Mouse (Mus musculus) embryonic facial prominence, embryonic 15.5 days (tissue): ENCODE measurements around the gene Olfr782. TPM values are rescaled to one million over a fixed set of nuclear protein-coding genes. Genes with fewer than 3 reads are reported as not detected.
"Not testable (repeated sequence)": the region's sequence is repeated elsewhere in the genome, so short reads cannot be mapped to it uniquely, and the experiment has no call there.

Experiments used
- ATAC-seq: fragments of 200-750 bp; cut with Nextera tagmentation; 2 replicates; pipeline ENCODE4 v1.8.0; 2017; ENCODE audit warnings: low read depth, moderate TSS enrichment; ENCODE audit not compliant: insufficient number of reproducible peaks, low FRiP score, low TSS enrichment
- H3K27ac ChIP-seq: fragments of 300-500 bp; sonication (generic); replicated peaks from 2 replicates; pipeline ENCODE4 v1.5.1; 2015; ENCODE audit warnings: mild to moderate bottlenecking, inconsistent platforms
- H3K27me3 ChIP-seq: fragments of 300-500 bp; sonication (generic); 2 replicates; pipeline ENCODE4 v1.6.1; 2015; ENCODE audit warnings: inconsistent platforms
- H3K36me3 ChIP-seq: fragments of 300-500 bp; sonication (generic); 2 replicates; pipeline ENCODE4 v1.6.1; 2015; ENCODE audit warnings: mild to moderate bottlenecking, inconsistent platforms
- H3K4me1 ChIP-seq: fragments of 300-500 bp; sonication (generic); 2 replicates; pipeline ENCODE4 v1.6.1; 2015; ENCODE audit warnings: inconsistent platforms
- H3K4me2 ChIP-seq: fragments of 300-500 bp; sonication (generic); replicated peaks from 2 replicates; pipeline ENCODE4 v1.6.1; 2015; ENCODE audit warnings: mild to moderate bottlenecking, inconsistent platforms
- H3K4me3 ChIP-seq: fragments of 300-500 bp; sonication (generic); replicated peaks from 2 replicates; pipeline ENCODE4 v1.5.1; 2015; ENCODE audit warnings: mild to moderate bottlenecking, inconsistent platforms
- H3K9ac ChIP-seq: fragments of 300-500 bp; sonication (generic); 2 replicates; pipeline ENCODE4 v1.6.1; 2015; ENCODE audit warnings: inconsistent platforms
- H3K9me3 ChIP-seq: fragments of 300-500 bp; sonication (generic); replicated peaks from 2 replicates; pipeline ENCODE4 v1.6.1; 2016; ENCODE audit warnings: inconsistent platforms
- WGBS: fragments of 180-500 bp; shearing (Covaris S2); methylation state at CpG from one replicate; pipeline ENCODE4 v1.1.7; 2015; 5-methylcytosine and 5-hydroxymethylcytosine counted together
- polyA plus RNA-seq: library from polyadenylated mRNA; unstranded; fragments of >200 nt; fragmentation: Nextera tagmentation; extraction: Ambion mirVana; gene quantifications from 2 replicates; pipeline ENCODE4 v1.2.1, GENCODE M21; 2015

The Olfr782 gene
- 0.19 TPM in 1 of 2 replicates, not detected in the other for polyA plus RNA-seq

DNA sequence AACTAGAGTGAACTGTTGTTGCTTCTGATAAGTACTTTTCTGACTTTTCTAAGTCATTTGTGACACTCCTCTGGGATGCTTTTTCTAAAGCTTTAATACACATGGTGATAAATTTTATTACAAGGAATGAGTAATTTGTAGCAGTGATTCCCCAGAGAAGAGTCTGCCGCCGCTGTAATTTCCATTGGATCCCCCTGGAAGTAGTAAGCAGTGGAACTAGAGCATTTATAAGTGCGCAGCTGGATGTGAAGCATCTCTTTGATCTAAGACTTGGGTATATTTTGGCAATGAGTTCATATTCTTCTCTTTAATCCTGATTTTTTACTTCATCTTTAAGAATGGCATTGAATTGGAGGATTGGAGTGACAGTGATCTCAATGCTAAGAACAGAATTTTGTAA is at the start of gene Olfr782:
Gene Olfr782, plus strand, starts transcription at position 301 of the 400 bp plus-strand sequence.
- Histone ChIP-seq H3K4me1 (no peaks in the 10 kb centered on the region), H3K27me3 (no peaks in the 10 kb centered on the region), H3K4me2 (no peak within 1 kb of the TSS), H3K9me3 (no peaks in the 10 kb centered on the region), H3K27ac (no peak within 1 kb of the TSS), H3K4me3 (no peak within 1 kb of the TSS), H3K36me3 (no peaks in the 10 kb centered on the region), H3K9ac (no peak within 1 kb of the TSS)
- no peak for ATAC-seq
- 87% methylated on average over 3 of the region's 3 CpGs for WGBS

- H3K27me3 ChIP-seq, H3K4me1 ChIP-seq, H3K27ac ChIP-seq, H3K36me3 ChIP-seq, H3K9me3 ChIP-seq, H3K4me3 ChIP-seq, H3K4me2 ChIP-seq, ATAC-seq, H3K9ac ChIP-seq: not testable (repeated sequence)
- 60% methylated on average over 1 of the region's 1 CpGs for WGBS
These were observed 35.7 kb upstream of the Olfr782 start for GRCm38 (mm10) chr10:129312973-129313372.

DNA sequence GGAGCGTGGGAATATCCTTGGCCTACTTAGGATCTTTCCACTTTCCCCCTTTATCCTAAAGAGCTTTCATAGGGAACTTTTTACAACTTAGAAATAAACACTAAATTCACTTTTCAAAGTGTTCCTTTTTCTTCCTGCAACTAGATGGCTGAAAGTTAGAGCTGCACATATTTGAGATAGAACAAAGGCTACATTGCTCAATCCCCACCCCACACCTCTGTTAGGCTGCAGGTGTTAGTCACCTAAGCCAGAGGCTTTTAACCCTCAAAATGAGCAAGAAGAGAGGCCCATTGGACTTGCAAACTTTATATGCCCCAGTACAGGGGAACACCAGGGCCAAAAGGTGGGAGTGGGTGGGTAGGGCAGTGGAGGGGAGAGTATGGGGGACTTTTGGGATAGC is 35.1 kb upstream of the Olfr782 start:
- H3K27me3 ChIP-seq, H3K9me3 ChIP-seq, H3K9ac ChIP-seq, H3K36me3 ChIP-seq, H3K4me1 ChIP-seq, H3K4me2 ChIP-seq, ATAC-seq, H3K27ac ChIP-seq, H3K4me3 ChIP-seq: not testable (repeated sequence)
- 60% methylated on average over 1 of the region's 1 CpGs for WGBS

- ATAC-seq: no peak
- Histone ChIP-seq H3K4me3 (no peak within 1 kb of the TSS), H3K4me1 (no peaks in the 10 kb centered on the region), H3K9me3 (no peaks in the 10 kb centered on the region), H3K4me2 (no peak within 1 kb of the TSS), H3K36me3 (no peaks in the 10 kb centered on the region), H3K9ac (no peak within 1 kb of the TSS), H3K27me3 (no peaks in the 10 kb centered on the region), H3K27ac (no peak within 1 kb of the TSS)
- 74% methylated on average over 3 of the region's 3 CpGs for WGBS
These were observed 30.8 kb upstream of the Olfr782 start, which contains the start of gene Olfr780 for GRCm38 (mm10) chr10:129317817-129318216. TSS of gene Olfr780 (plus strand) at chr10:129318117.

DNA sequence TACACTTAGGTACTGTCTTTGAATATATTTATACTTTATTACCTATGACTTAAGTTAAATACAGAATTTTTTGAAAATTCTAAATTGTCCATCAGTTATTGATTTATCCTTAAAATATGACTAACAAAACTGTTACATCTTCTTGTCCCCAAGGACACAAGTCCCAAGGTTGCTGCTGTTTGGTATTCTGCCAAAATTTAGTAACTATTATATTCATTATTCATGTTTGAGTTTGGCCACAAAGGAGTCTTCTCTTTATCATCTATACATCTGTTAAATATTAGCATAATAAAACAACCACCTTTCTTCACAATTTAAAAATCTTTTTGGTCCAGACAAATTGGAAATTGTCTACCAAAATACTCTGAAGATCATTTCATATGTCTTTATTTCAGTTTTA is 20.1 kb upstream of the Olfr782 start, which contains the start of gene Olfr781:
Gene Olfr781, plus strand, starts transcription at position 301 of the 400 bp plus-strand sequence.
- H3K4me2 ChIP-seq: no peak within 1 kb of the TSS
- H3K27ac ChIP-seq: no peak within 1 kb of the TSS
- ATAC-seq: no peak

GRCm38 (mm10) chr10:129352475-129352874 is 3.8 kb downstream of the Olfr782 start:
- not testable (repeated sequence) for H3K4me2 ChIP-seq, ATAC-seq
- 79% methylated on average over 2 of the region's 2 CpGs for WGBS

More for the DNA sequence above, 20.1 kb upstream of the Olfr782 start, which contains the start of gene Olfr781:
- Histone ChIP-seq H3K36me3 (no peaks in the 10 kb centered on the region), H3K4me3 (no peak within 1 kb of the TSS), H3K4me1 (no peaks in the 10 kb centered on the region), H3K9ac (no peak within 1 kb of the TSS), H3K9me3 (no peaks in the 10 kb centered on the region), H3K27me3 (no peaks in the 10 kb centered on the region)

GRCm38 (mm10) chr10:129356496-129356895 is 7.8 kb downstream of the Olfr782 start:
- H3K27ac ChIP-seq, H3K4me2 ChIP-seq, H3K9ac ChIP-seq, H3K36me3 ChIP-seq, H3K9me3 ChIP-seq, ATAC-seq, H3K4me3 ChIP-seq, H3K4me1 ChIP-seq, H3K27me3 ChIP-seq: not testable (repeated sequence)
- WGBS: 76% methylated on average over 4 of the region's 4 CpGs

More at GRCm38 (mm10) chr10:129352475-129352874, 3.8 kb downstream of the Olfr782 start:
- H3K9me3 ChIP-seq, H3K36me3 ChIP-seq, H3K9ac ChIP-seq, H3K4me3 ChIP-seq, H3K27me3 ChIP-seq, H3K27ac ChIP-seq, H3K4me1 ChIP-seq: not testable (repeated sequence)

GRCm38 (mm10) chr10:129357307-129357706 is 8.7 kb downstream of the Olfr782 start:
- H3K4me1 ChIP-seq: no peaks in the 10 kb centered on the region
- ATAC-seq: no peak
- WGBS: 55% methylated on average over 5 of the region's 5 CpGs
- no peaks in the 10 kb centered on the region for H3K9me3 ChIP-seq
- H3K36me3 ChIP-seq: no peaks in the 10 kb centered on the region
- no peaks in the 10 kb centered on the region for H3K27me3 ChIP-seq
- no peak overlapping the region for H3K27ac ChIP-seq
- H3K9ac ChIP-seq: no peak overlapping the region
- H3K4me3 ChIP-seq: no peak overlapping the region
- no peak overlapping the region for H3K4me2 ChIP-seq

DNA sequence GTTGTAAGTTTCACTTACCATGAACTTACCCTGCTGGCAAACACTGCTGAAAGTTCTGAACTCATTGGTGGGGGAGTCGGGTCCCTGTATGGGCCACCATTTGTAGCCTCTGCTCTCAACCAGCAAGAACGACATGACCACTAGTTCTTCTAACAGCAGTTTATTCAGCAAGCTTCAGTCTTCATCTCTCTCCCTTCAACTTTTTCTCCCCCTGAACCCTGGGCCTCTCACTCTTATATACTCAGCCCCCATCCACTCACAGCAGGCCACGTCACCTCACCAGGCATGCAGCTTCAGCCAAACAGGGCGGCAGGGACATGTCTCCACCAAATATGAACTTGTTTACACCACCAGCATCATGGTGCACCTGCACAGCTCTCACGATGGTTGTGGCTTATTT is 25.4 kb downstream of the Olfr782 start:
- not testable (repeated sequence) for ATAC-seq
- 90% methylated on average over 5 of the region's 5 CpGs for WGBS

GRCm38 (mm10) chr10:129383783-129384182 is 35.1 kb downstream of the Olfr782 start, which contains the start of gene Olfr784:
TSS of gene Olfr784 (plus strand) at chr10:129384083.
- no peak within 1 kb of the TSS for H3K4me3 ChIP-seq
- no peak within 1 kb of the TSS for H3K27ac ChIP-seq
- no peaks in the 10 kb centered on the region for H3K4me1 ChIP-seq
- ATAC-seq: no peak
- no peaks in the 10 kb centered on the region for H3K36me3 ChIP-seq
- H3K4me2 ChIP-seq: no peak within 1 kb of the TSS
- no peaks in the 10 kb centered on the region for H3K27me3 ChIP-seq
- no peaks in the 10 kb centered on the region for H3K9me3 ChIP-seq
- H3K9ac ChIP-seq: no peak within 1 kb of the TSS

More for the DNA sequence above, 25.4 kb downstream of the Olfr782 start:
- not testable (repeated sequence) for H3K27me3 ChIP-seq, H3K9me3 ChIP-seq, H3K36me3 ChIP-seq, H3K4me3 ChIP-seq, H3K27ac ChIP-seq, H3K9ac ChIP-seq, H3K4me2 ChIP-seq, H3K4me1 ChIP-seq

DNA sequence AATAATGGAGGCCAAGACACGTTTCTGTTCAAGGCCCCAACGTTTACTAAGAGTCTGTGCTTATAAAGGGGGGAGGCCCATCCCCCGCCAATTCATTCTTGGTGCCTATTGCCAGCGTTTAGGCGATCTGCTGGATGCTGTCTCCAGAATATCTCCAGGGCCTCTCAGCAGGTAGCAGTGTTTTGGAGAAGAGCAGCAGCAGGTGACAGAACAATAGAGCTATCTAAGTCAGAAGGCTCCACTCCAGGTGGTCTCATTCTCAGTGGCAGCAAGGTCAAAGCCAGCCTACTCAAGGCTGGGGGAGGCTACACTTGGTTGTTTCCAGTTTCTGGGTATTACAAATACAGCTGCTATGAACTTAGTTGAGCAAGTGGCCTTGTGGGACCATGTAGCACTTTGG is 52.2 kb downstream of the Olfr782 start:
- WGBS: 48% methylated on average over 5 of the region's 5 CpGs
- no peaks in the 10 kb centered on the region for H3K9me3 ChIP-seq
- no peaks in the 10 kb centered on the region for H3K27me3 ChIP-seq
- H3K36me3 ChIP-seq: no peaks in the 10 kb centered on the region
- no peak overlapping the region for H3K4me2 ChIP-seq
- no peak overlapping the region for H3K4me3 ChIP-seq
- no peak overlapping the region for H3K27ac ChIP-seq
- no peak overlapping the region for H3K9ac ChIP-seq
- no peaks in the 10 kb centered on the region for H3K4me1 ChIP-seq
- no peak for ATAC-seq
